Mouse (Mus musculus): Measurements from ENCODE around the gene Serf2.

The Serf2 gene

DNA sequence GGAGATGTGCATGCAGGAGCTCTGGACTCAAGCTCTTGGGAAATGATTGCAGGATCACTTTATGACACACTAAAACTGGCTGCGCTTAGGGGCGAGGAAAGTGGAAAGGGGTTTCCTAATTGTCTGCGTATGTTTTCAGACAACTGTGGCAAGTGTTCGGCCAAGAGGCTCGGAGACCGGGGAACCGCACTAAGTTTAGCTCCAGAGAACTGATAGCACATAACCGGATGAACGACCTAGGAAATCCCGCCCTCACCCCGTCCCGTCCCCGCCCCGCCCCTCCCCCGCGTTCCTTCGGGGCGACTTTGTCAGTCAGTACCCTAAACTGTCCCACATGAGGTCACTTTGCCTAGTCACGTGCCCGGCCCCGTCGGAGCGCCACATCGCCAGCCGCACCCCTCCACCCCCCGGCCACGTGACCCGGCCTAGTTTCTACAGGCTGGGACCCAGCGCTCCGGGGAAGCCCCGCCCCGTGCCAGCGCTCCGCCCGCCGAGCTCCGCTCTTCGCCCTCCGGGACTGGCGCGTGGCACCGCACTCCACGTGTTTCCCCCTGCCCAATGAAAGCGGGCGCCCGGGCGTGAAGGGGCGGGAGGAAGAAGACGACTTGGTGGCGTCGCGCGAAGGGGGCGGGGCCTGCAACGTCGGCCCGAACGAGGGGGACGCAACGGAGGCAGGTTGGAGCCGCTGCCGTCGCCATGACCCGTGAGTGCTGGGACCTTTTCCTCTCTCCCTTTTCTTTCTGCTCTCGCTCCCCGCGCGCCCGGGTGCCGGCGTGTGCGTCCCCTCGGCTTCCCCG is at the start of gene Serf2:
Serf2 (plus strand) TSS at position 457 of the 797 bp plus-strand sequence.
- in situ Hi-C loops (cut with MboI, MseI): no loop called here

DNA sequence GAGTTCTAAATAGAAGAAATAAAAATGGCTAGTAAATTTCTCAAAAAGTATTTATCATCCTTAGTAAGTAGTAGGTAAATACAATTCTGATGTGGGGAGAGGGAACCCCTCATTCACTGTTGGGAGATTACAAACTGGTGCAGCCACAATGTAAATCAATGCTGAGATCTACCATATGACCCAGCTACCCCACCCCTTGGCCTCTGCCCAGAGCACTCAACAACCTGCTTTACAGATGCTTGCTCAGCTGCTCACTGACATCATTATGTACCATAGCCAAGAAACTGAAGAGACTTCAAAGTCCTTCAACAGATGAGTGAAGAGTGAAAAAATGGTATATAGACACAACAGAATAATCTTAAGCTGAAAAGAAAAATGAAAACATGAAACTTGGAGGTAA is 45.7 kb upstream of the Serf2 start:
- in situ Hi-C loops (cut with MboI, MseI): no loop called here

DNA sequence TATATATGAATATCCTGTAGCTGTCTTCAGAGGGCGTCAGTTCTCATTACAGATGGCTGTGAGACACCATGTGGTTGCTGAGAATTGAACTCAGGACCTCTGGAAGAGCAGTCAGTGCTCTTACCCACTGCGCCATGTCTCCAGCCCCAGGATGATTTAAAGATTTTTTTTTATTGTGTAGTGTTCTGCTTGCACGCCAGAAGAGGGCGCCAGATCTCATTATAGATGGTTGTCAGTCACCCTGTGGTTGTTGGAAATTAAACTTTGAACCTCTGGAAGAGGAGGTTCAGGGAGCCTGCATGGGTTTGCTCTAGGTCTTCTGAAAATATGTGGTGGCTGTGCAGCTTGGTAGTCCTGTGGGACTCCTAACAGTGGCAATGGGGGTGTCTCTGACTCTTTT is 40.8 kb upstream of the Serf2 start:
- in situ Hi-C loops (cut with MboI, MseI): no loop called here

DNA sequence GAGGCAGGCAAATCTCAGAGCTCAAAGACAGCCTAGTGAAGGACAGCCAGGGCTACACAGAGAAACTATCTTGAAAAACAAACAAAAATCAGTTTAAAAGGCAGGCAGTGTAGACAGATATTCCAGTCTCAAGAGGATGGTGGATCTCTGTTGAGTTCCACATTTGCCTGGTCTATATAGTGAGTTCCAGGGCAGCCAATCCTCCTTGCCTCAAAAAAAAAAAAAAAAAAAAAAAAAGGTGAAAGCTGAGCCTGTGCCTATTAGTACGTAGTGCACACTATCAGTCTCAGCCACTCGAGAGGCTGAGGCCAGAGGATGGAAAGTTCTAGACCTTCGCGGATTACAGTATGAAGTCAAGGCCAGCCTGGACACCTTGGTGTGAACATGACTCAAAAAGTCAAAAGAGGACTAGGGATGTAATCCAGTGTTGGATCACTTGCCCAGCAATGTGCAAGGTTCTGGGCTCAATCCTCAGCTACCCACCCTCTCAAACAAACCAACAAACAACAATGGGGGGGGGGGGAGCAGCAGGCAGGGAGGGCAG is 36.1 kb upstream of the Serf2 start:
- in situ Hi-C loops (cut with MboI, MseI): loop anchor here (10.0 kb wide), 1 partner anchor 1948 kb away; no protein-coding TSS in a partner anchor

DNA sequence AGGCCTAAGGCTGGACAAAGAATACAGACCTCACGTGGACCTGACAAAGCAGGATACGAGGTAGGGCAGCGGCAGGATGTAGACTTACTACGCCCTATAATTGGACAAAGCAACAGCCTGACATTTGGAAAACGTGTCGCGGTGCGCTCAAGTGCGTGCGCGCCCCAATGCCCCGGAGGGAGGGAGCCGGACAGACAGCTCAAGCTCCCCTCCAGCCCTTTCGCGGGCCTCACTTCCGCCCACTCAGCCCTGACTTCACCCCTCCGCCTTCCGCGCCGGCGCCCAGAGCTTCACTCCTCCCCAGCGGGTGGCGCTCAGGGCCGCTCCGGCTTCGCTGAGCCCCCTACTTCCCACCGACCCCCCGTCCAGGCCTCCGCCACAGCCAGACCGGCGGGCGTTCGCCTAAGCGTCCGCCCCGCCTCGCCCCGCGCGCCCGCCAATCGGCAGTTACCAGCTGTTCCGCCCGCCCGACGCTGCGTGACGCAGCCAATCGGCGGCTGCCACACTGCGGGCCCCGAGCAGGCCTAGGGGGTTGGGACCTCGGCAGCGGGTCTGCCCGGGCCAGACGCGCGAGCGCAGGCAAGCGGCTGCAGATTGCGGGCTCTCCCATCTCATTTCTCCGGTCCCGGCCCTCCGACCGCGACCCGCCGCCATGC is 35.5 kb upstream of the Serf2 start, which contains the start of the genes Pdia3 and Catsper2:
Pdia3 (plus strand) TSS at position 389 of the 656 bp plus-strand sequence.
Catsper2 (minus strand) TSS at position 406 of the 656 bp plus-strand sequence.
- in situ Hi-C loops (cut with MboI, MseI): loop anchor here (10.0 kb wide), 1 partner anchor 1949 kb away; no protein-coding TSS in a partner anchor

DNA sequence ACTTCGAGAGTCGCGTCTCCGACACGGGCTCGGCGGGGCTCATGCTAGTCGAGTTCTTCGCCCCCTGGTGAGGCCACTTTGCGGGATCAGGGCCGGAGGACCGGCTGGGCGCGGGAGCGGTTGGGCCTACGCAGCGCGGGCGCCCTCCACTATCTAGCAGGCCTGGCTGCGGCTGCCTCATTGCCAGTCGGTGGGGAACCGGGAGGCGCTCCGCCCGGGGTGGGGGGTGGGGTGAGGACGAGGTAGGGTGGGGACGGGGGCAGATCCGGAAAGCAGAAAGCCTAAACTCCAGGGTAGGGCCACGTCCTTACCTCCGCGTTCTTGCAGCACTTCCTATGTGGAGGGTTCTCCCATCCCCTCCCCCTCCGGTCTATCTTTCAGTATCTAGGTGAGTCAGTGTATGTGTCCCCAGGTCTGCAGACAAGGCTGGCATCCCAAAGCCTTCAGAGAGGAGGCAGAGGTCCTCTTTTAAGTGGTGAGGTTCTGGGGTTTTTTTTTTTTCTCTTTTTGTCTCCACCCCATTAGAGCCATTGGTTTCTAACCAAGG is 34.8 kb upstream of the Serf2 start:
- in situ Hi-C loops (cut with MboI, MseI): loop anchor here (10.0 kb wide), 1 partner anchor 1949 kb away; no protein-coding TSS in a partner anchor

DNA sequence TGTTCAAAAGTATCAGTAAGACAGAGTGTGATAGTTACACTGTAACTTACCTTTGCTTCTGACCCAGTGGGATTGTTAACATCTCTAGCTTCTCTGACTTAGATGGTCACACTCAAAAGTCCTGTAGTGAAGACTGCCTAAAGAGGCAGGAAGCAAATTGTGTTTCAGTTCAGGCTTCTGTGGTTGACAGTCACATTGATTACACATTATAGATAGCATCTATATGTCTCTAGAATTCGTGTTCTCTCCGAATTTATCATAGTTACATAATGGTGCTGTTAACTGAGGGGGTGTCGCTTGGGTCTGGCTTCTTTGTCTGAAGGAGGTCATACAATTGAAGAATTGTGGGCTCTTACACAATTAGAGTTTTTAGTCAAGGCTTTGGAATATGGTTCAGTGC is 33.9 kb upstream of the Serf2 start:
- in situ Hi-C loops (cut with MboI, MseI): loop anchor here (10.0 kb wide), 1 partner anchor 1950 kb away; no protein-coding TSS in a partner anchor

DNA sequence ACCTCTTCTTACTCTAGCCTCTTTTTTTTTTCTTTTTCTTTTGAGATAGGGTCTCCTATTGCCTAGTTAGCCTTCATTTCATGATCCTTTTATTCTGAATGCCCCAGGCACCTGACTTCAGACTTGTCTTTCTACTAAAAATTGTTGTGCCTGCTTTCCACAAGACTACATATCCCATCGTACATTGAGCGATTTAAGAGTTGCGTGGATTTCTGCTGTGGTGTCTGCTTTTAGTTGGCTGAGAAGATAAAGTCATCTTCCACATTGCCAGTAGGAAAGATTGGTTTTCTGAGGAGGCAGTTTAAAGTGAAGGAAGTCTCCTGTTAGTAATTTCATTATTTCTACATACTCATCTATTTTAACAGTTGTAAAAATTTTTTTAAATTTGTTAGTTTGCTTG is 33.4 kb upstream of the Serf2 start:
- in situ Hi-C loops (cut with MboI, MseI): loop anchor here (10.0 kb wide), 1 partner anchor 1951 kb away; no protein-coding TSS in a partner anchor

DNA sequence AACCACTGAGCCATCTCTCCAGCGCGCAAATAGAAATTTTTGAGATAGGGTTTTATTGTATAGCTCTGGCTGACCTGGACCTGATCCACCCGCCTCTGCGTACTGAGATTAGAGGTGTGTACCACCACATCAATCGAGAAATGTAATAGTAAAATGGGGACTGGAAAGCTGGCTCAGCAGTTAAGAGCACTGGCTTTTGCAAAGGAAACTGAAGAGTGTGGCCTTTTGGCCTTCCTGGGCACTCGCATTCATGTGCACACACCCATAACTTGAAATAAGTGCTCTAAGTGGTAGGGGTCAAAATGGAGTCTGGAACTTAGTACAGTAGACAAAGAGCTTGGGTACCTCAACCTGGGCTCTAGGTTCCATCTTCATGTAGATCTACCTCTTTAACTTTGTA is 32.6 kb upstream of the Serf2 start:
- in situ Hi-C loops (cut with MboI, MseI): loop anchor here (10.0 kb wide), 1 partner anchor 1952 kb away; no protein-coding TSS in a partner anchor

DNA sequence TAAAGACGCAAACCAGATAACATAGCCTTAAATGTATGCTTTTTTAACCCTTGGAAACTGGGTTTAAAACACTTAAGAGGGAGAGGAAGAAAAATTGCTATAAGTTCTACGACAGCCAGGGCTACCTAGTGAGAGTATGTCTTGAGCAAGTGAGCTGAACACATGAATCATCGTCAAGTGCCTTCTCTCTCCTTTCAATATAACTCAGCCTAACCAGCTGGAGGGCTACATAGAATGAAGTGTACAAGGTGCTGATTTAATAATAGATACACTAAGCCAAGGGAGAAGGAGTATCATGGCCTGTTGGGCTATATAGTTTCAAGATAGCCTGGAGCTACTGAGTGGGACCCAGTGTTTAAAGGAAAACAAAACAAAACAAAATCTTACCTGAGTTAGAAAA is 30.5 kb upstream of the Serf2 start:
- in situ Hi-C loops (cut with MboI, MseI): loop anchor here (10.0 kb wide), 1 partner anchor 1954 kb away; no protein-coding TSS in a partner anchor

DNA sequence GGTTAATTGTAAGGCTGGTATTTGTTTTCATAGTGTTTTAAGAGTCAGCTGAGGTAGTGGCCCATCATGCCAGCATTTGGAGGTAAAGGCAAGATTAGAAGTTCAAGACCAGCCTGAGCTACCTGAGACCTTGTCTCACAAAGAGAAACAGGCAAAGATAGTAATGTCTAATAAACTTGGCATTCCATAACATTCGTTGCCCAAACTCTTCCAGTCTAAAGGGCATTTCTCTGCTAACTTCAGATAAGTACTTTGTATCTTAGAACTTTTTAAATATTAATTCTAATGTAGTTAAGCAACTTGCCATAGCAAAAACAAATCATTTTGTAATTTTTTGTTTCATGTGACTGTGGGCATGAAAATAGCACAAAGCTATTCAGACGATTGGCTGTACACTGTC is 25.8 kb upstream of the Serf2 start:
- in situ Hi-C loops (cut with MboI, MseI): no loop called here

DNA sequence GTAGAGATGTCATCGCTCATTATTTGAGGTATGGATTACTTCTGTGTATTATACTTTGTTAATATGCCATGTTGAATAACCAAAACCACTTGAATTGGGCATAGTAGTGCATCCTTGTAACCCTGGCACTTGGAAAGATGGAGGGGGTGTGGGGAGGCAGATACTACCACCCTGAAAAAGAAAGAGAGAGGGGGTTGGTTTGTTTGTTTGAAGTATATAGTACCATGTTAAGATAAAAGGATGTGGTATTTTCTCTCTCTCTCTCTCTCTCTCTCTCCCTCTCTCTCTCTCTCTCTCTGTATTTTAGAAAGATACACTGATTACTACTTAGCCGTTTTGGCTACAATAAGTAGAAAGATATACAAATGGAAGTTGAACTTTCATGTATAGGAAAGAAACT is 23.1 kb upstream of the Serf2 start:
- in situ Hi-C loops (cut with MboI, MseI): no loop called here

DNA sequence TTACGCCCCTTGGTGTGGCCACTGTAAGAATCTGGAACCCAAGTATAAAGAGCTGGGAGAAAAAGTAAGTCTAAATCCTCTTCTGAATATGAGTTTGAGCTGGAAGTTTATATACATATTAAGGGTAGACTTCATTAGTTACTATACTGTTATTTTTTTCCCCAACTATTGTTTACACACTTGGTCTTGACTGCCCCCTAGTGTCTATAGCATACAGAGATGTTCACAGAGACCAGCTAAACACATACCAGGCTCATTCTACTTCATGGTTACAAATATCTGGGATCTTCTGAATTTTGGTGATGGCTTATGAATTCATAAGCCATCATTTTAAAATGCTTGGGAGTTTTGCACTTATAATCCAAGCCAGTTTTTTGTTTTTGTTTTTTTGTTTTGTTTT is 14.1 kb upstream of the Serf2 start:
- in situ Hi-C loops (cut with MboI, MseI): no loop called here

DNA sequence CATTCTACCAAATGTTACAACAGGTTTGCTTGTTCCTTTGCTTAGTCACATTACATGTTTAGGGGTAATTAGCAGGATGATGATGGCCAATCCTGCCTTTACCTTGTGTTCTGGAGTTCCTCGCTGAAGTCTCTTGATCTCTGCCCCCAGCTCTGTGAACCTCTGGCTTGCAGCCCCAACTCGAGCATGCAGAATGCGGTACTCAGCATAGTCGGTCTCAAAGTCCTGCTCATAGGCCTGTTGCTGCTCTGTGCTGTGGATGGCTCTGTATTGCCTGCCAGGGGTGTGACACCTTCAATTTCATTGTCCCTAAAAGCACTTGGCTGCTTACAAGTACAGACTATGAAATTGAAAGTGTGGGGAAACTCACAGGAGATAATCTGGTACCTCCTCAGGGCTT is 9.2 kb upstream of the Serf2 start:
- in situ Hi-C loops (cut with MboI, MseI): no loop called here

DNA sequence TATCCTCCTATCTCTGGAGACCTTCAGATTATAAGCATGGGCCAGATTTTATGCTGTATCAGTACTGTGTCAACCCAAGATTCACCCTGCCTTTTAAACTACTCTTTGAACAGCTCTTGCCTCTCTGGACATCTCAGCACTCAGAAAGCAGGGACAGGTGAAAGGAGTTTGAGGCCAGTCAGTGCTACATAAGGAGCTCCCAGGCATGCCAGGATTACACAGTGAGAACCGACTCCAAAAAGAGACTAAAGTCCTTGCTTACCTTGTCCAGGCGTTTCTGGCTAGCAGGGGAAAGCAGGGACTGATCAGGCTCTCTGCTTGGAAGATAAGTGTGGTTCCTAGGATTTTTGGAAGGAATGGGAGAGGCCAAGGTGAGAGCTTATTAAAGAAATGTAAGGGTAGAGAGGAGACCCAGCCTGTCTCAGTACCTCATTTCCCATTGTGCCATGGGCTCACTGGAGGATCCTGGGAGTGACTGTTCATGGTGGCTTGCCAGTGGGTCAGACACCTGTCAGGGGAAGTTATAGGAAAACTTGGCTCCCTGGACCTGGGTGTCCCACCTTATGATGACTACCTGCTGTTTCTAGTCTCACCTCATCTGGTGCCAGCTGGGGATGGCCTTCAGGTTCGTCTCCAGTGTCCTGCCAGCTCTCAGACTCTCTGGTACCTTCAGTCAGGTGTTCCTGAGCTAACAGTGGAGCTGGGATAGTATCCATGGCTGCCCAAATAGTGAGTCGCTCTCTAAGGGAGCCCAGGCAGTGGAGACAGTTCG is 8.0 kb upstream of the Serf2 start:
- in situ Hi-C loops (cut with MboI, MseI): no loop called here

DNA sequence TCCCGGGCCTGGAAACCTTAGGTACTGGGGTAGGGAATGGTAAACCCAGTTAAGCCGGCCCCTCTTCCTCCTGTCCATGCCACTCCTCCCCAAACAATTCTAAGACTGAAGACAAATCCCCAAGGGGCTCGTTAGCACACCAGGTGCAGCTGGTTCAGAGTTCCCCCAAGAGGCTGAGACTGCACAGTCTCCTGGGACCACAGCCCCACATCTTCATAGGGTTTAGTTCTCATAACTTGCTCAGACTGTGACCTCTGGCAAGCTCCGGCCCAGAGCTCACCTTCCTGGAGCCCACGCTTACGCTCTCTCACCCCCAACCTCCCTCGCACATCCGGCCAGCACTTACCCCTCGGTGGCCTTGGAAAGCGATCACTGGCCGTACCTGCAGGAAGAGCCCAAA is 7.2 kb upstream of the Serf2 start:
- in situ Hi-C loops (cut with MboI, MseI): no loop called here

DNA sequence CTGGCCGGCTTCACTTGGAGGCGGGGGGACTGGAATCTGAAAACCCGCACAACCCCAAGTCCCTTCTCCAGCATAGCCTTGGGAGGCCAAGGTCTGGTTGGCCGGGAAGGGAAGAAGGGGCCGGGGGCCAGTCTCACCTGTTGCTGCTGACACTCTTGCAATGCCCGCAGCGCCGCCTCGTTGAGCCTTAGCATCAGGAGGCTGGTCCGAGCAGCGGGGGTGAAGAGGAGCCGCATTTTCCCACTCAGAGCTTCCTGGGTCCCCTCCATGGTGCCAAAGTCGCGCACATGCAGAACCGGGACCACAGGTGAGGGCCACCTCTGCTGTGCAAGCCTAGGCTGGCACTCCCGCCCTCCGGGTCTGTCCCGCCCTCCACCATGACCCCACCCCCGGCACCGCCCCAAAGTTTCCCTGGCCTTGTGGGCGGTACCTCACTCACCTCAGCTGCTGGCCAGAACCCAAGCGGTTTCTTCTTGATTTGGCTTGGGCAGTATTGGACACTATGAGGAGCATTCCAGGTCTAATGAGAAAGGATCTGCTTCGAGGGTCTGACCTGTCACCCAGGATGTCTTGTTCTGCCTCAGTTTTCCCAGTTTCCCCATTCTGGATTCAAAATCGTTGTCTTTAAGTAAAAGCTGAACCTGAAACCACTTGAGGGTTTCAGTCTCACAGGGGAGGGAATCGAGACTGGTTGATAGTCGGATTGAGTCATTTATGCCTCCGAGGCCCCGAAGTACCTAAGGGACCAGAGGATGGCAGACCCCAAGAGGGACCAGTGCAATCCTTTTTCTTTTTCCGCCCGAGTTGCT is 6.5 kb upstream of the Serf2 start:
- in situ Hi-C loops (cut with MboI, MseI): no loop called here

DNA sequence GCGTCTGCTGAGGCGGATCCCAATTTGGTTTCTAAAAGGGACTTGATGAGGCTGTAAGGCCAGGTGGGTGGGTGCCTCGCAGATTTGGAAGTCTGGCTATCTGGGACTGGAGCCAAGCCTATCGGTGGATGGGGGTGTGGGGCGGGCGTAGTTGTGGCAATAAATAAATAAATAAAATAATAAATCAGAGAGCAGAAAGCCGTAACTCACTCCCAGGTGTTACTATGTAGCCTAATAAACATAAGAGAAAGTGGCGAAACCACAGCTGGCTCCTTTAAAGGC is 6.0 kb upstream of the Serf2 start:
- in situ Hi-C loops (cut with MboI, MseI): no loop called here

DNA sequence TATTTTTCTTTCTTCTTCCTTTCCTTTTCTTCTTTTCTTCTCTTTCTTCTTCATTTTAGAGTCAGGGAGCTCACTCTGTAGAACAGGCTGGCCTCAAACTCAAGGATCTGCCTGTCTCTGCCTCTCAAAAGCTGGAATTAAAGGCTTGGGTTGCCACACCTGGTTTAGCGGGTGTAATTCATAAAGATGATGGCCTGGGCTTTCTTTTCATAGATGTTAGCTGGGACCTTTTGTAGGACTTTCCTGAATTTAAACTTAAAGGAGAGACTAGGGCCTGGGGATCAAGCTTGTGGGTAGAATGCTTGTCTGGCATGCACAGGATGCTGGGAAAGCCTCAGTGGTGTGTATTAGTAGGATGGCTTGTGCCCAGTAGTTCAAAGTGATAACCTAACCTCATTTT is 4.8 kb upstream of the Serf2 start, which contains the start of gene Ell3:
Ell3 (minus strand) TSS at position 101 of the 400 bp plus-strand sequence.
- in situ Hi-C loops (cut with MboI, MseI): no loop called here

DNA sequence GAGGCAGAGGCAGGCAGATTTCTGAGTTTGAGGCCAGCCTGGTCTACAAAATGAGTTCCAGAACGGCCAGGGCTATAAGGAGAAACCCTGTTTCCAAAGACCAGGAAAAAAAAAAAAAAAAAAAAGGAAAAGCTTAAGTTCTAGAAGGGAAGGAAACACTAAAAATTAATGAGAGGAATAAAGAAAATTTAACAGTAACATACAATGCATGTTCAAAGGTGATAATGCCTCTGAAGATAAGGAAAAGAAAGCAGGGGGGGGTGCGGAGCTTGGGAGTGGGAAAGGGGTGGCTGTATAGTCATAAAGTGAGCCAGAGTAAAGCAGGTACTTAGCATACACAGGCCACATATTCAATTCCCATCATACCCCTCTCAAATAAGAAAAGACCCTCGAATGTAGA is 3.9 kb upstream of the Serf2 start:
- in situ Hi-C loops (cut with MboI, MseI): no loop called here

DNA sequence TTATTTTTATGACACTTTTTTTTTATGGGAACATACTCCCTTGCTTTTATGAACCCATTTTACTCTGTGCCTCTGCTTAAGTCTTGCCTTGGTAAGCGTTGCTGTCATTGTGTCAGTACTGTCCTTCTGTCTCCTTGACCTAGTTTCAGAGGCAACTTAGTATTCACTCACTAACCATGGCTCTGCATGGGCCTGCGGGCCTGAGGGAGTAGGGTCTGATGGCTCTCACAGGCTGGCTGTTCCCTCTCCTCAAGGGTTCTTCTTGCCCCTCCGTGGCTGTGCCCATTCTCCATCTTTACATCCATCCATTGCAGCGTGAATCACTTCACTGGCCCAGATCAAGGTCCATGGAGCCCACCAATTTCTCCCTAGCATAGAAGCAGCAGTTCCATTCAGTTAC is 2.5 kb upstream of the Serf2 start:
- in situ Hi-C loops (cut with MboI, MseI): no loop called here

Data from regulatory T cell (primary cell).